In the genomic region with DNA sequence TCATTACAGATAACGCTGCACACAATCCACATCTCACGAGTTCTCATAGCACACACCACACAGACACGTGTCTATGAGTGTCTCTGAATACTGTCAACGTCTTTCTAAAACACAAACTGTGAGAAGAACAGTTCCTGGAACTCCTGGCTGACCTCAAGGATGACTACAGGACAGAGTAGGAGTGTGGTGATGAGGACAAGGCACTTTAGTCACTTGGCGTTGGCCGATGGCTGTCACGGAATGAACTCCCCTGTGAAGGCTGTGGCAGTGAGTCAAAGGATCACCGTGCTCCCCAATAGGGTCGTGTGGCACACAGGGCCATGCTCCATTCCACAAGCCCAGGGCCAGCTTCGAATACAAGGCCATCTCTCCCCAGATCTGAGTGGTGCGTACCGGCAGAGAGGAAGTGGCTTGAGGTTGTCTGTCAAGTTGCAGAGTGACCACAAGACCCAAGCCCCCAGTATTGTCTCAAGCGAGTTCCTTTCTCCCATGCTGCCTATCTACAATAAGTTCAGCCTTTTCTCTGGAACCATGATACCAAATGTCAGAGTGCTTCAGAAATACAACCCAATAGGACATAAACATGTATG, we compare ENCODE assay signal across 23 mouse cellular contexts. TPM values are rescaled to one million over a fixed set of nuclear protein-coding genes. Genes with fewer than 3 reads are reported as not detected.
DNase-seq lines count a peak whose midpoint lies in the region; ATAC-seq and TF ChIP-seq lines count a peak whose summit lies in the region.
"Had no signal": no experiment of that assay in that cellular context is flagged by ENCODE, and none has a peak within 500 bp of the region (broad histone marks: within the 10 kb centered on the region; RNA-seq: fewer than 3 reads in every experiment).

No protein-coding gene starts in this region.

- no peak for TF ChIP-seq POLR2A in small intestine, adult 2 months (IDR thresholded peaks at IDR 0.05; ENCODE audit: low read depth, low read length)

- peak; percentile 2 for DNase-seq in right cerebral cortex, postnatal 14 days
- DNase-seq in right cerebral cortex, postnatal 25 days: no peak
- peak; percentile 25 to 71 for DNase-seq in lung, postnatal 4 days
- DNase-seq in kidney, postnatal 14 days: no peak
- no peak for DNase-seq in forebrain, embryonic 10.5 days (ENCODE audit: extremely low spot score, low spot score)
- DNase-seq in forebrain, embryonic 14.5 days (ENCODE audit: low spot score): no peak
- DNase-seq: adrenal gland, postnatal 25 days; B cell, adult 2 months; cerebellum, adult 18-20 months; cerebellum, adult 9-11 months; embryo, embryonic 11 days; gastrocnemius, adult 2 months; gastrocnemius, postnatal 36 days; heart, adult 18-20 months; heart, postnatal 10 days had no signal

- WGBS in small intestine, adult 2 months: 78% methylated on average over 13 of the region's 13 CpGs
- WGBS in forebrain, embryonic 10.5 days: 92% methylated on average over 13 of the region's 13 CpGs
- WGBS in forebrain, embryonic 14.5 days: 94% methylated on average over 13 of the region's 13 CpGs

- no peaks in the 10 kb centered on the region for H3K36me3 ChIP-seq in small intestine, adult 2 months (ENCODE audit: control insufficient read depth, insufficient read depth, low read length)
- no peaks in the 10 kb centered on the region for H3K36me3 ChIP-seq in forebrain, embryonic 10.5 days (replicated peaks)
- no peaks in the 10 kb centered on the region for H3K36me3 ChIP-seq in forebrain, embryonic 14.5 days (ENCODE audit: control insufficient read depth, insufficient read depth, low read length)
- H3K36me3 ChIP-seq: embryonic facial prominence, embryonic 15.5 days; heart, embryonic 10.5 days had no signal

- H3K4me2 ChIP-seq in forebrain, embryonic 14.5 days (ENCODE audit: low read length): no peak overlapping the region
- H3K4me2 ChIP-seq: embryonic facial prominence, embryonic 15.5 days; forebrain, embryonic 13.5 days; hindbrain, embryonic 14.5 days had no signal

- peaks cover 13% of the 10 kb centered on the region for H3K27me3 ChIP-seq in small intestine, adult 2 months (ENCODE audit: control insufficient read depth, insufficient read depth, low read length)
- peaks cover 32% of the 10 kb centered on the region for H3K27me3 ChIP-seq in forebrain, embryonic 10.5 days (ENCODE audit: poor library complexity, severe bottlenecking)
- H3K27me3 ChIP-seq in forebrain, embryonic 14.5 days (replicated peaks; ENCODE audit: control insufficient read depth, insufficient read depth, low read length): no peaks in the 10 kb centered on the region
- H3K27me3 ChIP-seq: embryonic facial prominence, embryonic 15.5 days had no signal

- no peak overlapping the region for H3K4me3 ChIP-seq in small intestine, adult 2 months (ENCODE audit: low read depth, low read length)
- H3K4me3 ChIP-seq in forebrain, embryonic 10.5 days: no peak overlapping the region
- no peak overlapping the region for H3K4me3 ChIP-seq in forebrain, embryonic 14.5 days (ENCODE audit: low read depth, low read length)
- H3K4me3 ChIP-seq: embryonic facial prominence, embryonic 15.5 days; forebrain, embryonic 13.5 days; gastrocnemius, adult 2 months; heart, embryonic 10.5 days had no signal

- no peak overlapping the region for H3K9ac ChIP-seq in forebrain, embryonic 14.5 days (ENCODE audit: low read length)
- H3K9ac ChIP-seq: embryonic facial prominence, embryonic 15.5 days; forebrain, embryonic 13.5 days; hindbrain, embryonic 14.5 days had no signal

- ATAC-seq in granulocyte monocyte progenitor cell, adult 5-6 weeks (replicated peaks; ENCODE audit: poor library complexity, severe bottlenecking): peak; percentile 25
- ATAC-seq in forebrain, embryonic 14.5 days: no peak
- ATAC-seq: CD4-positive, CD25-positive, alpha-beta regulatory T cell, adult 4 months; forebrain, embryonic 13.5 days had no signal

- no peaks in the 10 kb centered on the region for H3K9me3 ChIP-seq in forebrain, embryonic 10.5 days
- H3K9me3 ChIP-seq in forebrain, embryonic 14.5 days (replicated peaks; ENCODE audit: control insufficient read depth, low read length): no peaks in the 10 kb centered on the region
- H3K9me3 ChIP-seq: embryonic facial prominence, embryonic 15.5 days; forebrain, embryonic 13.5 days; heart, embryonic 10.5 days had no signal

- 0 out of 2 replicates have a peak overlapping the region, but pooled peaks have one; percentile 6 for H3K27ac ChIP-seq in small intestine, adult 2 months (ENCODE audit: insufficient read depth, low read depth, low read length)
- H3K27ac ChIP-seq in forebrain, embryonic 10.5 days: no peak overlapping the region
- H3K27ac ChIP-seq in forebrain, embryonic 14.5 days (ENCODE audit: low read depth, low read length): no peak overlapping the region
- H3K27ac ChIP-seq: embryonic facial prominence, embryonic 15.5 days; forebrain, embryonic 13.5 days; gastrocnemius, adult 2 months; heart, embryonic 10.5 days; hindbrain, embryonic 14.5 days had no signal

- no peaks in the 10 kb centered on the region for H3K4me1 ChIP-seq in small intestine, adult 2 months (ENCODE audit: control insufficient read depth, insufficient read depth, insufficient read length, low read length)
- peaks cover 51% of the 10 kb centered on the region for H3K4me1 ChIP-seq in forebrain, embryonic 10.5 days
- H3K4me1 ChIP-seq in forebrain, embryonic 14.5 days (ENCODE audit: control insufficient read depth, insufficient read depth, low read length): peaks cover 13% of the 10 kb centered on the region

- no peak for TF ChIP-seq CTCF in small intestine, adult 2 months (IDR thresholded peaks at IDR 0.05; ENCODE audit: extremely low read depth, insufficient read length, insufficient replicate concordance, low read depth, low read length)

RNA-seq across cellular contexts. Expression of a gene that starts 2.6 kb away (rescaled TPM):
- total RNA-seq in granulocyte monocyte progenitor cell, adult 5-6 weeks (2014; fragmentation: Nextera tagmentation): 16.4 and 18.7 TPM in 2 replicates
- 8.9 and 9.8 TPM in 2 replicates for total RNA-seq in granulocyte monocyte progenitor cell, adult 5-6 weeks (2017)
- polyA plus RNA-seq in small intestine, adult 2 months (2012; rRNA removed): 2.5 and 3.2 TPM in 2 replicates
- 50.4 and 53.9 TPM in 2 replicates for polyA plus RNA-seq in forebrain, embryonic 10.5 days (2016; fragmentation: Nextera tagmentation; extraction: Ambion mirVana)
- polyA plus RNA-seq in forebrain, embryonic 14.5 days (2014; fragmentation: Nextera tagmentation; extraction: Ambion mirVana): 10.3 and 12.3 TPM in 2 replicates
- total RNA-seq: MEL had no signal
- polyA plus RNA-seq: CD4-positive, CD25-positive, alpha-beta regulatory T cell, adult 4 months had no signal

Comparison
In these comparisons a context has a peak if more than half of its experiments do, and no peak if none do; other contexts are left out.
1. DNase-seq: peak in right cerebral cortex, postnatal 14 days (single experiment) and lung, postnatal 4 days (2 of 2); none in right cerebral cortex, postnatal 25 days (single experiment), kidney, postnatal 14 days (single experiment), forebrain, embryonic 10.5 days (single experiment) and forebrain, embryonic 14.5 days (single experiment).